Mouse (Mus musculus): ENCODE measurements around the gene Usp40.

The Usp40 gene

DNA sequence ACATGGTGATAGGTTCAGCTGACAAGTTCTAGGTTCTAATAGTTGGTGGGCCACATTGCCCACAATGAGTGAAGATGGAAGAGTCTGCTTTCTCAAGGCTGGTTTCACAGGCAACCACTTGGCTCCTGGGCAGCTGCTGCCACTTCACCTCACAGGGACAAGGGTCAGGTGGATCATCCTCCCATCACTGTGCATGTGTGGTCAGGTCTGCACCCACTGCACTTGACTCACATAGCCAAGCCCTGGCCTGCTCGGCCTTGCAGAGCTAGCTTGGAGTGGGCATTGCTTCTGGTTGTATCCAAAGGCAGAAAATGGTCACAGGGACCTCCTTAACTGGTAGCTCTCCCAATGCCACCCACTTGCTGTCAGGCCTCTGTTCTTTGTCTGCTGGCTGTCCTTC is 66.6 kb downstream of the Usp40 start:
- no peak for DNase-seq

DNA sequence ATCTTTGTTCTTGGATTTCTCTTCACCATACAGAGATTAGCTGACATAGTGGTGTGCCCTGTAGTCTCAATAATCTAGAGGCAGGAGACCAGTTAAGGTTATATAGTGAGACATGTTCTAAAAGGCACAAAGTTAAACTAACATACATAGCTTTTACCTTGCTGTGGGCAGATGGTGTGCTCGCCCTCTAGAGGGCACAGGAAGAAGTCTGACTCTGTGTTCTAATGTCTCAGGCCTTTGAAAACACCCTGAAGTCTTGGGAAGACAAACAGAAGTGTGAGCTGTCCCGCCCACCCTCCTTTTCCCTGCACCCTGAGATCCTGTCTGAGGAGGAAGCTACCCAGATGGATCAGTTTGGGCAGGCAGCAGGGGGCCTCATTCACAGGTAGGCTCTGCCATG is 71.8 kb downstream of the Usp40 start:
- DNase-seq = peak in 1 of 2 experiments; percentile 29

DNA sequence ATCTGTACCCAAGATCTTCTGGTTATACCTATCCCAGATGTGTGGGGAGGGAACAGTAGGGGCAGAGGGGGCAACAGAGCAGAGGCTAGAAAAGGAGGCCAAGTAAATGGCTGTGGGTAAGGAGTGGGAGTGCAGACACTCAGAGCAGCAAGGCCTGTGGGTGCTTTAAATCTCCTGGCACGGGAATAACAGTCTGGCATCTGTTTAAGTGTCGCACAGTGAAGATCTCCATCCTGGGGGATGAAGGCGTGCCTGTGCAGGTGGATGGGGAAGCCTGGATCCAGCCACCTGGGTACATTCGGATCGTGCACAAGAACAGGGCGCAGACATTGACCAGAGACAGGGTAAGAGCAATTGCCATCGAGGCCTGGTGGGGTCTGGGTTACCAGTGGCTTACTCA is 72.3 kb downstream of the Usp40 start:
- DNase-seq = no peak

DNA sequence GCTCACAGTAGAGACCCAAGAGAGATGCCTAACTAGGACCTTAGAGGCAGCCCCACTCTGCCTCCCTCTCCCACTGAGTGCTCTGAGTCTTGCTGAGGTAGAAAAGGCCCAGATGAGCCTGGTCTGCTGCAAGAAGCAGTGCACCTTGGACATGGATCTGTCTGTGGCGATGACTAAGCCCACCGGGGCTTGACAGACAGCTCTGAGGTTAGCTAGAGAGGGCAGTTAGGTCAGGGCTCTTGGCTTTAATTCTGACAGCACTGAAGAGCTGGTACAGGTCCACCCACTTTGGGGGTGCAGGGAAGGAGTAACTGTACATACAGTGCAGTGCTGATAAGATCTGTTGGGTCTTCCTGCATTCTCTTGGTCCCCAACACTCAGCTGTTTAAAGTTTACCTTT is 72.8 kb downstream of the Usp40 start:
- DNase-seq = no peak

DNA sequence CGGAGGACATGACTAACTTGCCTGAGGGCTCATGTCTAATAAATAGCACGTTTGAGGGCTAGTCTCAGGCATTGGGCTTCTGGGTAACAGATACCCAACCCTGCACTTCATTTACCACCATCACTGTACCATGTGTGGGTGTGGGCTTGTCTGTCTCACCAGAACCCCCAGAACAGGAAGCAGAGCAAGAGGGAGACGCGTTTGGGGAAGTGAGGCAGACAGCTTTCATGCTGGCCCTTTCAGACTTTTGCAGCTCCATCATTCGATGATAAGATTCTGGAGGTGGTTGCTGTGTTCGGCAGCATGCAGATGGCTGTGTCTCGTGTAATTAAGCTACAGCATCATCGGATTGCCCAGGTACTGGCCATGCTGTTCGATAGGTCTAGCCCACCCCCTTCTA is 73.3 kb downstream of the Usp40 start:
- no peak for DNase-seq

DNA sequence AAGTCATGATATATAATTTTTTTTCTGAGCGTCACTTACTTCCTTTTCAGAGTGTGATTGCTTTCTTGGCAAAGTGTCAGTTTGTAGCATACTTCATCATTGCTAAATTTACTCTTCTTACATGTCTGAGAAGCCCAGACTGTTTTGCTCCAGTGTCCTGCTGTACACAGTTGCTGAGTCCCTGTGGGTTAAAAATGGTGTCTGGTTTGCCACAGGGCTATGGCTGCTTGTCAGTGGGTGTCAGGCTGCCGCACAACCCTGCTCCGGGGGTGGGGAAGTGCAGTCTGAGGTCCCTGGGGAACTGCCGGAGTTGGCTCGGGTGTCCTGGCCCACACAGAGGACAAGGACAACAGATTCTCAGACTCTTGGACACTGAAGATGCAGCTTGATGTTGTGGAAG is 75.3 kb downstream of the Usp40 start:
- DNase-seq = no peak

DNA sequence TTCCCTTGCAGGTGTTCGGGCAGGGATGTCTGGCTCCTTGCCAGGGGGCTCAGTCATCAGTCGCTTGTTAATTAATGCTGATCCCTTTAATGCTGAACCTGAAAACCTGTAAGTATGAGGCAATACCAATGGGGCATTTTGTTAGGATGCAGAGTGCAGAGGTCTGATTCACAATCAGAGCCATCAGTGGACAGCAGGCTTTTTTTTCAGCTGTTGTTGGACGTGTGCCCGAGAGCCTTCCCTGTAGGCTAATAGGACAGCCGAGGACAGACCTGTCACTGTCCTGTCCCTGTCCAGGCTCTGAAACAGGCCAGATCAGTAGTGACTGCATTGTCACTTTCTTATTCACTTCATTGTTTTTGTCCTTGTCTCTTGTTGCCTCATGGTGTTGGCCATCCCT is 78.6 kb downstream of the Usp40 start:
- DNase-seq = peak; percentile 80 to 82

DNA sequence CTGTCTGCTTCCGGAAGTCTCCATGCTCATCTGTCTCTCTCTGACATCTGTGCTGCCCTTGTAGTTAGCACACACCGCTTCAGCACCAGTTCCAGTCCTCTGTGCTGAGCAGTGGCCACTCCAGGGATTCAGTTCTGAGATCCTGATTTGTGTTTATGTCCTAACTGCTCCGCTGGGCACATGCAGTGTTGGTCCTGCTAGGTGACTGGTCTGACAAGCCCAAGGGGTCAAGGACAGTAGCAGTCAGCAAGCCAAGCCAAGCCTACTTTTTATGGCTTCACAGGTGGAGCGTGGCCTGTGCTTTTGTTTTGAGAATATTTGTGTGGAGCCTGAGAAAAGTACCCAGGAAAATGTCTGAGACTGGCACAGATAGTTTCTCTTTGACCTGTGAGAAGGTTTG is 83.5 kb downstream of the Usp40 start:
- no peak for DNase-seq

DNA sequence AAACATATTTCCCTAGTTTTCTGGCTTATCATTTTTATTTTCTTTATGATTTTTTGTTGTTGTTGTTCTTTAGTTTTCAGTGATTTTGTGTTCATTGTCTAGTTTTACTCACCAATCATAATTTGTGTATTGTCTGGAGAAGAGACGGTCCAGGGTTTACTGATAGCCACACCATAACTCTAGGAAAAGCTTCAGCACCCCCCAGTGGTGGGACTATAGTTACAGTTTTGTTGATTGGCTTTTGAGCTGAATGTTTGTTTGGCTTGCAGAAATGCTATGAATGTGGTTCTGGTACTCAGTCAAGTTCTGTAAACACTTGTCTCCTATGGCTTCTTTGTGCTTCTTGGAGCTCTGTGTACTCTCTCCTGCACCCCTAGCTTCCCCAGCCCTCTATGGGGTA is 85.7 kb downstream of the Usp40 start:
- DNase-seq = peak; percentile 52

DNA sequence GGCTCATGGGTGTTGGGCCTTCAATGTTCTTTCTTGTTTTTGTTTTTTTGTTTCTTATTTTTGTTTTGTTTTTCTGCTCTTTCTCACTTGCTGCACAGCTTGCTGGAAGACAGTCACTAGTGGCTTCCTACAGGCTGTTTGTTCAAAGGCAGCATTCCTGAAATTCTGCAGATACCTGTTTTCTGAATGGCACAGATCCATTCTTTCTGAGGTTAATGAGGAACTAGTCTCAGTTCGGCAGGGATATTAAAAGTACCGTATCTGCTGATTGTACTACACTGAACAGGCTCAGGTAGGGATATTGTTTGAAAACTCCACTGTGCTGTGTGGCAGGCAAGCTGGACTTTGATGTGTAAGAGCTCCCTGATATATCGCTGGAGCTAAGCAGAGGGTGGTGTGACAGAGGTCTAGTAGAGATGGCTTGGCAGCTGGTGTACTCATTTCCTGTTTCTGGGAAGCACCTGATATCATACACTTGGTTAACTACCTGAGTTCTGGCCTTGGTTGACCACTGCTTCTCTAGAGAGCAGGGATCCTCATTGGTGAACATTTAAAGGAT is 88.2 kb downstream of the Usp40 start:
- no peak for DNase-seq

DNA sequence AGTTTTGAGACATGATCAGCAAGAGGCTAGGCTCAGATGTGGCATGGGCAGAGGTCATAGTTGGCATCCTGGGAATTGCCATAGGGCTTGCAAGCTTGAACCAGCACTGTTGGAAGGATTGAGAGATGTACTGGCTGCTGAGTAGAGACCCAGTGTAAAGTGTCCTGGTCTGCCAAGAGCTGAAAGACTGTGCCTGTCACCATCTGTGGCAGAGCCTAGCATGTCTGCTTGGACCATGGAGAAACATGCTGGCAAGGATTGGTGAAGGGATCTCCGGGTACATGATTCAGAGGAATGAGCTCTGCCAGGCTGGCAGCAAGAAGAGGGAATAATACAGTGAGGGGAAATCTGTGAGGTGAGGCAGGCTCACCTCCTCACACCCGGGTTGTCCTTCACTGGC is 90.3 kb downstream of the Usp40 start:
- DNase-seq = peak; percentile 73

DNA sequence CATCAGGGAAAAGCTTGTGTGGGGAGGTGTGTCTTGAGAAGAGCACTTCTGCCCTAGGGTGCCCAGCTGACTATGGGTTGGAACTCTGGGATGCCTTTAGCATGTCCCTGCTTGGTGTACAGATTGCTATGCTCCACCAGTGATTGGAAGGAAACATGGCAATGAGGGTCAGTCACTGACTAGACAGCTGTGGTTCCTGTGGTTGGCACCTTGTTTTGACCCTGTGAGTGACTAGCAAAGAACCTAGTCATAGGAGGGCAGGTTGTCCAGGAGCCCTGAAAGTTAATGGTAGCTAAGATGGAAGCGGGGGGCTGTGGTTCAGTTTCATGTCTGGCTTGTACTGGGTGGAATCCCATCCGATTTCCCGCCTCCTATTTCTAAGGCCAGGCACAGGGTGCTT is 91.0 kb downstream of the Usp40 start:
- no peak for DNase-seq

DNA sequence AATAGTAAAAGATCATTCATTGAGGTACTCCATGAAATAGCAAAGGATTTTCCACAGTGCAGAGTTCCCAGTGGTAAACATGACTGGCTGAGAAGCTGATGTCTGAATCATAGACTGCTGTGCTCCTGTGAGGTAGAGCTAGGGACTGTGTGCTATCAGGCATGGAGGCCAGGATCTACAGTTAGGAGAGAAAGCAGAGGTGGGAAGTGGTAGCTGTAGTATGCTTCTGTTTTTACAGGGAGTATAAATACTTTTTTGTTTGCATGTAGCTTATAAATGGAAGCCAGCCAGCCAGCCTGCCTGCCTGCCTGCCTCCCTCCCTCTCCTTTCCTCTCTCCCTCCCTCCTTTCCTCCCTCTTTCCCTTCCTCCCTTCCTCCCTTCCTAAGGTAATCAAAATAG is 95.0 kb downstream of the Usp40 start:
- no peak for DNase-seq

DNA sequence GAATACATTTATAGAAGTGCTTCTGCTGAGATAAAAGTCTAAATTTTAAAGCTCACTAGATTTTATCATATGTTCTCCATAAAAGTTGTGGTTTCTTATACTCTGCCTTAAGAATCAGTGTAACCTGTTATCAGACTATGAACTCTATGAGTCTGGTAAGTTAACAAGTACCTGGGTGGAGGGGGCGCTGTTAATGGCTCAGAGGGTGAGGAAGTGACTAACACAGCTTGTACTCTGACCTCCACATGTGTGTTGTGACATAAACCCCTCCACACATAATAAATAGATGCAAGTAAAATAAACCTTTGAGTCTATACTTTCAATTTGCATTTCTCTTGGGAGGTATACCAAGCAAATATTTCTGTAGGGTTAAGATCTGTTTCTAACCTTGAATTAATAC is 97.9 kb downstream of the Usp40 start:
- no peak for DNase-seq

DNA sequence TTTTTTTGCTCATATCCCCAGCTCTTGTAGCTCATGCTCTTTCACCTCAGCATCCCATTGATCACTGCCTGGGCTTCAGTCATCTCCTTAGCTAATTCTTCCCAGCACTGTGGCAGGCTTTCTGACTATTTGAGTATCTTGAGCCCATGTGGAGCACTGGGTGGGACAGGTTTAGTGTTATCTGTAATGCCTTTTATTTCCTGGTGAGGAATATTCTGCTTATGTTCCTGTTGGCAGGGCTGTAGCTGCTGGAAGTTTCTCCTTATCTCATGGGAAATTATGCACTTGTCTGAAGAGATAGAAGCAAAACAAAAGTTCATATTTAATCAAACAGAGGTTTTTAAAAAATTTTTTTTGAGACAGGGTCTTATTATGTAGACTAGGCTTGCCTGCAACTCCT is 98.8 kb downstream of the Usp40 start:
- DNase-seq = no peak

DNA sequence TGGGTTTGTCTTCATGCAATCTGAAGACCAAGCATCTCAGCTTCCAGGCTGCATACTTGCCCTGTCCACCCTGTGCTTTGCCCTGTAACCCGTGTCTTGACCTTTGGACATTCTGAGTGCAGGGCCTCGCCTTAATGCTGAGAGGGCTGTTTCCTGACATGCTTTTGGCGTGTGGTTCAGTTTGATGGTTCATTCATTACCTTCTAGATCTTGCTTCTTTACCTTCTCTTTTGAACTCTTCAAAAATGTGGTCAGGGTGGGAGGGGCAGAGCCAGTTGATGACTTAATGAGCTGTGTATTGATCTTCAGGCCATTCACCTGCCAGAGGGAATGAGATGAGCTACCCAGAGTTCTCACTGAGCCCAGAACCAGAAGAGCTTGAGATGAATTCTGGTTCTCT is 99.6 kb downstream of the Usp40 start:
- DNase-seq = no peak

DNA sequence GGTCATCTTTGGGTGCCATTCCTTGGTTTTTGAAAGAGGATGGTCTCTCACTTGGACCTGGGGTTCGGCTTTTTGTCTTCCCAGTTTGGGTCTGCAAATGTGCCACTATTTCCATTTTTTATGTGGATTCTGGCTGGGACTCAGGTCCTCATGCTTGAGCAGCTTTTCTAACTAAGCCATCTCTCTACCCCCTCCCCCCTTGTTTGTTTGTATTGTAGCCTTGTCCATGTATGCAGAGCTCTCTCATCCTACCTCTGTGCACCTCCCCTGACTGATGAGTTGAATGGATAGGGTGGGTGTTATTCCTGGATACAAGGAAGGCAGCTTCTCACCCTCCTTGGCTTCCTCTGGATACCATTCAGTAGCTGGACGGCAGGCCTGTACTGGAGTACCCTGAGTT is 100.3 kb downstream of the Usp40 start:
- DNase-seq = no peak

DNA sequence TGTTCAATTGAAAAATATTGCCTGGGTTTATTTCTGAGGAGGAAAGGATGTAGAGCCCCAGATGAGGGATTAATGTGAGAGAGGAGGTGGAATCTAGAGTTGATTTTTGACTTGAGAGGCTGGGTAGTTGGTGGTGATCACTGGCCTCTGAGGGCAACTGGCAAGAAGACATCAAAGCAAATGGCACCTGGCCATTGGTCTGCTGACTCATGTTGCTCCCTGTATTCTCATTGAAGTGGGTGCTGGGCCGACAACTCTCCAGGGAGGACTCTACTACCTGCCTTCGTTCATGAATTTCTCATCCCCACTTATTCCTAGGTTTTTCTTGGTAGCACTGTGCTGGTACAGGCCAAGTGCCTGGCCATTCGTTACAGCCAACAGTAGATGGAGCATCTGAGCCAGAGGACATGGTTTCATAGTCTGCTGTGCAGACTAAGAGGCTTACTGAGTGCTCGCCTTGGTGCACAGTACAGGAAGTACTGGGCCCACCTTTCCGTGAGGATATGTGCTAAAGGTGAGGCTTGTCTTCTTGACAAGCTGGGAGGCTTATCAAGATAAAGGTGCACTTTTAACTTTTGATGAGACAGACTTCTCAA is 101.9 kb downstream of the Usp40 start:
- peak in 1 of 2 experiments; percentile 14 for DNase-seq

DNA sequence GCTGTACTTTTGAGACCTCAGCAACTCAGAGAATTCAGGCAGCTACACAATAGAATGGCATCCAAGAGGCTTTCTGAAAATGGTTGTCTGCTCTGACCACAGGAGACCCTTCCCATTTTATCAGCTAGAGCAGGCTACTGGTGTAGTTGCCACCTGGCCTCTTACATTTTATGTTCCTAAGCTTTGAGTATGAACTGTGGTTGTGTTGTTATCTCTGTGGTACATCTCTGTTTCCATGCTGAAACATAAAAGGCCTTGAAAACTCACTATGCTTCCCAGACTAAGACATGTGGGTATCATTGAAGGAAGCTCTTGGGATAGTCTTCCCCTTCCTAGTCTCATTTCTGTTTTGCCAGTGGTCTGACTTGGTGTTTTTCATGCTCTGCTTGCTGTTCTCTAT is 106.2 kb downstream of the Usp40 start:
- no peak for DNase-seq

DNA sequence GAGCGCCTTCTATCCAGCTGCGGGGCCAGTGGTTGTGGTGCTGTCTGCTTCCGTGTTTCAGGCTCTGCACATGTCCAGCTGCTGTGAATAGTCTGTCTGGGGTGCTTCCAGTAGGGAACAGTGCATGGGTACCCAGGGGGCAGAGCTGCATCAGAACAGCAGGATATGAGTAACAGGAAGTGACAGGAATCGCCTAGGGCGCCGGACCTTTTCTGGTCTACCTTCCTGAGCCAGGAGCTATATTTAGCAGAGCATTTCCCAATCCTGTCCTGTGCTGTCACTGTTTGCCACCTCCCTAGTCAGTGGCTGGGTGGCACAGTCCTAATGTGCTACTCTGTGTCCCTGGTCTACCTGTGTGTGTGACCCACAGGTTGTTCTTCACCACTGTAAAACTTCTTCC is 107.4 kb downstream of the Usp40 start:
- DNase-seq = no peak

DNA sequence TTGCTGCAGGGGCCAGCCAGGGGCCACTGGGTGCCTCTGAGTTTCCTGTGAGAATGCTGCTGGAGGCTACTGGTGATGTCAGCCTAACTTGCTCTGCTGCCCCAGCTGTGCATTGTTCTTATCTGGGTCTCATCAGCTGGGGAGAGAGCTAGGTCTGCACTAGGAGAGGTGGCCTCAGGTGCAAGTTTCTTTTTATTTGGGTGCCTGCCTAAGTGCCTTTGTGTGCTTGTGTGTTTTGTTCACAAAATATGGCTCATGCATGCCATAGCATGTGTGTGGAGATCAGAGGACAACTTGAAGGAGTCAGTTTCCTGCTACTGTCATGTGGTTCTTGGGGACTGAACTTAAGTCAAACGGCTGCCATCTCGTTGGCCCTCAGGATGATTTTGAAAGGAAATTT is 108.7 kb downstream of the Usp40 start:
- DNase-seq = no peak

DNA sequence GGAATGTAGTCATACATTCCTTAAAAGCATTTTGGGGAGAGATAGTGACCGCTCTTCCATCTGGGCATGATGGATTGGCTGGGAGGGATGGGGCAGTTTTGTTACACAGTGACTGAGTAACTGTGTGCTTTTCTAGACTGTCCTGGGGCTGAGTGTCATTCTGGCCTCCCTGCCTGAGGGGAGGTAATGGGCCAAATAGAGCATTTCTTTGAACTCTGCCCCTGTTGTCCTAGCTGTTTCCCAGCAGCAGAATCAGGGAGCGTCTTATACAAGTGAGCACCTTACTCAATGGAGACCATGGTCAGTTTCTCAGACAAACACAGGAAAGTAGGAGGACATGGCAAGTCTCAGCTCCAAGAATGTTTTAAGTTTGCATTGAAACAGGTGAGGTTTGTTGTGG is 111.4 kb downstream of the Usp40 start:
- no peak for DNase-seq

Data from cerebellum, postnatal 36 days (tissue).